Mouse (Mus musculus) embryonic stem cell, embryonic (primary cell): ENCODE data around the gene Olfr104-ps.

Source experiments
- CTCF ChIA-PET, 4 experiments: fragments of 300-600 bp in 2 of 4; fragments of 350-600 bp in 2 of 4; sonication (Branson Sonifier 250); formaldehyde crosslinking; loops; one replicate each; lab custom pipeline; 2022; ENCODE audit warnings: inconsistent platforms in 2 of 4; lab: Charles Lee
- POLR2A ChIA-PET, 4 experiments: fragments of 300-600 bp in 2 of 4; fragments of 350-600 bp in 2 of 4; sonication (Branson Sonifier 250); formaldehyde crosslinking; loops; one replicate each; lab custom pipeline; 2022; ENCODE audit warnings: antibody characterized with exemption in 4 of 4, inconsistent platforms in 1 of 4; lab: Charles Lee

Gene Olfr104-ps

DNA sequence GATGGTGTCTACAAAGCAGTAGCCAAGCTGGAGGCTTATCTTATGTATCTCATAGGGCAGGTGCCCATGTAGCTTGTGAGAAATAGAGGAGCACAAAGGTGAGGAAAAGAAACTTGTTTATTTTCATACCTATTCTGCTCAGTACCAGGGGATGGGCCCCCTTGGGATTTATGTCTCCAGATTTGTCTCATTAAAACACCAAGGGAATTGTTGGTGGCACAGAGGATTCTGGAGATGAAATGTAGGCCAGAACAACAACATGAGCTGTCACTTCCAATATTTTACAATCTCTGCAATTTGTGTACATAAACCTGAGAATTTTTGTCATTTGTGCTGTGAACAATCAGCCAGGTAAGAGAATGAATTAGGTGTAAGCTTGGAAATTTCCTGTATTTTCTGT, at the start of gene Olfr104-ps:
Olfr104-ps (plus strand) TSS at position 301 of the 400 bp plus-strand sequence.
- ChIA-PET CTCF (interaction anchor here in 1 of 4 experiments (0.6 kb wide), 1 partner anchor 276 kb away, joined by 9 read pairs; no protein-coding TSS in a partner anchor), POLR2A (no interaction called here)

DNA sequence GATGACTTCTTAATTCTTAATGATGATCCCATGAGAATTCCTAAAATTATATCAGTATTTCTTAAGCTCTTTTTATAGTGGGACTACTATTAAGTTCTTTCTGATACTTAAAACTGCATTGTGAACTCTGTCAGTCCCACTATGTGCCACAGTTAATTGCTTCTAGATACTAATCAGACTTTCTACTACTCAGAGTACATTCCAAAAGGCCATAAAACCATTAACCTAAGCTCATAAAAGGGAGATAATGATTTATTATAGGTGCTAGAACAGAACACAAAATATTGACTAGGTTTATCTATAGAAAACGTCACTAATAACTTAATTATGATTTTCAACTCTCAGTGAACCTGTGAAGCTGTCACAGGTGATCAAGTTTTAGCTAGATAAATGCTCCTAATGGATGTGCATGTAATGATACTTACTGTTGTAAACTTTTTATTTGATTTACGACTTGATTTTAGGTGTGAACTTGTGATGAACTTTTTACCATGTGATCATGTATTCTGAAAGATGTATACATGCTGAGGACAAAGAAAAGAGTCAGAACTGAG, 49.2 kb upstream of the Olfr104-ps start:
- POLR2A ChIA-PET = no interaction called here
- CTCF ChIA-PET = interaction anchor here (0.6 to 1.0 kb wide), 4 partner anchors 11 to 631 kb away, joined by 3 to 6 read pairs (median 4); no protein-coding TSS in a partner anchor

DNA sequence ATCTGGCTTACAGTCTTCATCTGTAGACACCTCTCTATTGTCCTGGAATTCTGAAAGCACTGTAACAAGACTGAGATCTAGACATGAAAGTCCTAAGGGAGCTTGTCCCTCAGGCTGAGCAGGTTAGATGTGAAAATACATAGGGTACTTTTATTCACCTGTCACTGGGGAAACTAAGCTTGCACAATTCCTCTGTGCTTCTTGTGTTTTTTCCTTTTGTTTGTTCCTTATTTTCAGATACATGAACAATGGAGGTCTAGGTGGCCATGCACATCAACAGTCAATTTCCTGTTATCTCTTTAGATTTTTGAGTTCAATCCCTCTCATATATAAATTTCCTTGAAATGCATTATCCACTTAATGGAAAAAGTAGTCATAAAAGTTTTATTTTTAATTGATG, 42.4 kb upstream of the Olfr104-ps start, which contains the start of gene Olfr102:
Olfr102 (minus strand) TSS at position 101 of the 400 bp plus-strand sequence.
- POLR2A ChIA-PET = no interaction called here

DNA sequence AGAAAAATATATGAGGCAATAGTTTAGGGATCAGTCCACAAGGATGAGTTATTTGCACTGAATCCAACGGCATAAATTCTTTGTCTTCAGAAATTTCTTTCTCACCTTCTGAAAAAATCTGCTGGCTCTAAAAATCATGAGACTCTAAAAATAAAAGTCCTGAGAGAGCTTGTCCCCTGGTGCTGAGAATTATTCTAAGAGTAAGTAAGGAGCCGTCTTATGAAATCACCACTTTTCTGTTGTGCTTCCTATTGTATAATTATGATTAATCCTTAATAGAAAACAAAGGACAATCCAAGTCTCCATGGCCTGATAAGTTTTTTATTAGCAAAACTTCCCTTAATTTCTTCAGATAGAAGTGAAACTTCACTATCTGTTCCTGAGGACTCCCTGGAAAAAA, 19.8 kb upstream of the Olfr104-ps start, which contains the start of gene Olfr103:
Olfr103 (minus strand) TSS at position 101 of the 400 bp plus-strand sequence.
- ChIA-PET POLR2A (no interaction called here), CTCF (no interaction called here)

More for the DNA sequence above, 42.4 kb upstream of the Olfr104-ps start, which contains the start of gene Olfr102:
- CTCF ChIA-PET = no interaction called here

DNA sequence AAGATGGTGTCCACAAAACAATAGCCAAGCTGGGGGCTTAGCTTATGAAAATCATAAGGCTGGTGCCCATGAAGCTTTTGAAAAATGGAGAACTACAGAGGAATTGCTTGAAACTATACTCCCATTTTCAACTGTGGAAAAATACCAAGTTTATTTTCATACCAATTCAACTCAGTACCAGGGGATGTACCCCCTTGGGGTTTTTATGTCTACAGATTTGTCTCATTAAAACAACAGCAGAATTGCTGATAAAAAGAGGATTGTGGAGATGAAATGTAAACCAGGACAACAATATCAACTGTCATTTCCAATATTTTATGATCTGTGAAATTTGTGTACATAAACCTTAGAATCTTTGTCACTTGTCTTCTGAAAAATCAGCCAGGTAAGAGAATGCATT, 19.4 kb downstream of the Olfr104-ps start, which contains the start of gene Olfr105-ps:
Olfr105-ps (plus strand) TSS at position 301 of the 400 bp plus-strand sequence.
- CTCF ChIA-PET = no interaction called here
- POLR2A ChIA-PET = no interaction called here

DNA sequence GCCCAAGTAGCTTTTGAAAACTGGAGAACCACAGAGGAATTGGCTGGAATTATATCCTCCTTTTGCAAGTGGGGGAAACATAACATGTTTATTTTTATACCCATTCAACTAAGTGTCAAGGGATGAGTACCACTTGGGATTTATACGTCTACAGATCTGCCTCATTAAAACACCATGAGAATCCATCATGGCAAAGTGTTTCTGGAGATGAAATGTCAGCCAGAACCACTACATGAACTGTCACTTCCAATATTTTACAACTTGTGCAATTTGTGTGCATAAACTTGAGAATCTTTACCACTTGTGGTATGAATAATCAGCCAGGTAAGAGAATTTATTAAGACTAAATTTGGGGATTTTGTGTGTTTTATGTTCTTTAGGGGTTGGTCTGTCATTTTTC, 30.7 kb downstream of the Olfr104-ps start, which contains the start of gene Olfr106-ps:
Olfr106-ps (plus strand) TSS at position 301 of the 400 bp plus-strand sequence.
- POLR2A ChIA-PET = no interaction called here
- CTCF ChIA-PET = no interaction called here

DNA sequence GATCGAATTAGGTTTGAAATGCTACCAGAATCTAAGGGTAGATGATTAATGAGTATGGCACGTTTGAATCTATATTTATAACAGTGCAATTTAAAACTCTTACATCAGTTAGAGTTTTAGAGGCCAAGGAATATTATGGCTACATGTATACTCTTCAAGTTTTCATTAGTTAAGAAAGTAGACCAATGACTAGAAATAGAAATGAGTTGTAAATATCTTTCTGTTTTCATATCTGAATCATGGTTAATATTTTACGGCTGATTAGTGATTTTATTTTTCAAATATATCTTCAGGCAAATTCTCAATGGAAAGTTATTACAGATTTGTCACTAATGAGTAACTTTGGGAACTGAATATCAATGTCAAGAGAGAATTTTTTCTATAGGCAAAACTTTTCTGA, 39.5 kb downstream of the Olfr104-ps start, which contains the start of gene Olfr107:
Olfr107 (plus strand) TSS at position 301 of the 400 bp plus-strand sequence.
- ChIA-PET POLR2A (no interaction called here), CTCF (no interaction called here)

DNA sequence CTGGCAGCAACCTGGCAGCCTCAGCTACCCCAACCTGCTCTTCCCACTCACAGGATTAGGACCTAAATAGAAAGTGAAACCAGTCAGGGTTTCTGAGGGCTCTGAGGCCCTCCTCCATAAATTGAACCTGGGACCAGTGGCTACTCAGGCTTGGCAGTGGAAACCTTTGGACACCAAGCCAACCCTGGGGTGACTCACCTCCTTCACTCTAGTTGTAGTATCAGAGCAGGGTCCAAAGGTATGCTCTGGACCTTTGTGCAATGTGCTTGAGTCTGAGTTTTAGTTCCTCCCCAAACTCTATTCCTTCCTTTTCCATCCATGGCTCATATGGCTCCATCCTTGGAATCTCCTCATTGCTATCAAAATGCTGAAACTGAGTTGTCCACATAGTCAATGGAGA, 54.0 kb downstream of the Olfr104-ps start:
- ChIA-PET CTCF (no interaction called here), POLR2A (no interaction called here)
